Mouse (Mus musculus) Patski (cell line): ENCODE measurements around the gene Ilvbl. TPM values are rescaled to one million over a fixed set of nuclear protein-coding genes. Genes with fewer than 3 reads are reported as not detected.

Source experiments
- ATAC-seq: fragments of 100-300 bp; one replicate; pipeline ENCODE4 v1.8.0; 2021
- CTCF ChIA-PET: fragments of 350-600 bp; sonication (Branson Sonifier 250); formaldehyde crosslinking; loops from one replicate; lab custom pipeline; 2022; ENCODE audit warnings: inconsistent platforms; lab: Charles Lee
- POLR2A ChIA-PET: fragments of 350-600 bp; sonication (Branson Sonifier 250); formaldehyde crosslinking; loops from one replicate; lab custom pipeline; 2022; ENCODE audit warnings: antibody characterized with exemption, inconsistent platforms; lab: Charles Lee
- DNase-seq: peaks from one replicate; pipeline ENCODE4 v3.0.0-alpha.2; 2011; ENCODE audit warnings: low read depth, low spot score
- H3K27me3 ChIP-seq: fragments of 371-371 bp; one replicate; pipeline ENCODE4 v1.5.1; 2021
- CTCF ChIP-seq: fragments of 100-300 bp; IDR thresholded peaks from one replicate; pipeline ENCODE4 v1.5.1; 2021
- in situ Hi-C: fragments of 300-500 bp; cut with MboI; formaldehyde crosslinking; loops from 3 replicates; pipeline ENCODE4 v1.11.1; 2018; ENCODE audit warnings: low pct_unique_long_range_greater_than_20kb, mixed read lengths
- polyA plus RNA-seq: library from polyadenylated mRNA; unstranded; gene quantifications from one replicate; pipeline ENCODE4 v1.2.3, GENCODE M21; 2021

The Ilvbl gene
- polyA plus RNA-seq, 1 experiment from 2014 or later = 132 TPM

GRCm38 (mm10) chr10:78589291-78589690 lies 15.1 kb downstream of the Ilvbl start:
- TF ChIP-seq CTCF = no peak
- ATAC-seq = no peak
- in situ Hi-C loops = no loop called here
- POLR2A ChIA-PET = interaction anchor here (0.6 to 1.4 kb wide), 2 partner anchors 13 to 18 kb away, joined by 3 to 9 read pairs; no protein-coding TSS in a partner anchor
- CTCF ChIA-PET = no interaction called here
- no peaks in the 10 kb centered on the region for H3K27me3 ChIP-seq
- DNase-seq = no peak

- CTCF ChIA-PET = no interaction called here
- in situ Hi-C loops = no loop called here
- H3K27me3 ChIP-seq = no peaks in the 10 kb centered on the region
- ATAC-seq (no peak), DNase-seq (no peak)
- TF ChIP-seq CTCF = no peak
- POLR2A ChIA-PET = no interaction called here
Observed at GRCm38 (mm10) chr10:78589901-78590300, 15.8 kb downstream of the Ilvbl start.

GRCm38 (mm10) chr10:78590744-78591143 lies 16.6 kb downstream of the Ilvbl start:
- TF ChIP-seq CTCF = no peak
- POLR2A ChIA-PET = interaction anchor here (0.7 to 0.9 kb wide), 2 partner anchors 13 to 16 kb away, joined by 3 to 4 read pairs; no protein-coding TSS in a partner anchor
- ATAC-seq (no peak), DNase-seq (no peak)
- in situ Hi-C loops = no loop called here
- CTCF ChIA-PET = no interaction called here
- no peaks in the 10 kb centered on the region for H3K27me3 ChIP-seq

GRCm38 (mm10) chr10:78591406-78592328 lies 17.5 kb downstream of the Ilvbl start, which contains the start of gene Syde1:
TSS of gene Syde1 (minus strand) at chr10:78591964.
- DNase-seq = no peak
- TF ChIP-seq CTCF = no peak
- in situ Hi-C loops = no loop called here

GRCm38 (mm10) chr10:78592856-78593379 lies 18.8 kb downstream of the Ilvbl start:
- H3K27me3 ChIP-seq = no peaks in the 10 kb centered on the region
- ATAC-seq (no peak), DNase-seq (no peak)
- in situ Hi-C loops = no loop called here
- CTCF ChIA-PET = no interaction called here
- POLR2A ChIA-PET = no interaction called here
- no peak for TF ChIP-seq CTCF

More at GRCm38 (mm10) chr10:78591406-78592328, 17.5 kb downstream of the Ilvbl start, which contains the start of gene Syde1:
- no peaks in the 10 kb centered on the region for H3K27me3 ChIP-seq
- ATAC-seq = peak; percentile 66
- CTCF ChIA-PET = no interaction called here
- POLR2A ChIA-PET = interaction anchor here (0.7 to 0.9 kb wide), 2 partner anchors 14 to 17 kb away, joined by 3 to 4 read pairs; no protein-coding TSS in a partner anchor

GRCm38 (mm10) chr10:78593736-78594135 lies 19.6 kb downstream of the Ilvbl start:
- ATAC-seq (no peak), DNase-seq (no peak)
- ChIA-PET POLR2A (no interaction called here), CTCF (interaction anchor here (1.2 kb wide), 1 partner anchor 22 kb away, joined by 4 read pairs; no protein-coding TSS in a partner anchor)
- TF ChIP-seq CTCF = no peak
- no peaks in the 10 kb centered on the region for H3K27me3 ChIP-seq
- in situ Hi-C loops = no loop called here

- no peak for ATAC-seq
- POLR2A ChIA-PET = no interaction called here
- no peak for DNase-seq
Observed at GRCm38 (mm10) chr10:78594157-78594556, 20.0 kb downstream of the Ilvbl start.

GRCm38 (mm10) chr10:78594566-78594965 lies 20.4 kb downstream of the Ilvbl start:
- DNase-seq = no peak
- CTCF ChIA-PET = interaction anchor here (1.2 kb wide), 2 partner anchors 23 to 69 kb away, joined by 4 to 5 read pairs; no protein-coding TSS in a partner anchor
- POLR2A ChIA-PET = no interaction called here
- TF ChIP-seq CTCF = no peak
- no peaks in the 10 kb centered on the region for H3K27me3 ChIP-seq
- in situ Hi-C loops = no loop called here
- no peak for ATAC-seq

More at GRCm38 (mm10) chr10:78594157-78594556, 20.0 kb downstream of the Ilvbl start:
- CTCF ChIA-PET = interaction anchor here (1.2 kb wide), 2 partner anchors 23 to 68 kb away, joined by 4 to 5 read pairs; no protein-coding TSS in a partner anchor
- TF ChIP-seq CTCF = no peak
- H3K27me3 ChIP-seq = no peaks in the 10 kb centered on the region
- in situ Hi-C loops = no loop called here

GRCm38 (mm10) chr10:78599865-78600264 lies 25.7 kb downstream of the Ilvbl start:
- POLR2A ChIA-PET = no interaction called here
- no peak for DNase-seq
- CTCF ChIA-PET = no interaction called here

GRCm38 (mm10) chr10:78605080-78605479 lies 30.9 kb downstream of the Ilvbl start:
- in situ Hi-C loops = loop anchor here (10.0 kb wide), 1 partner anchor 80 kb away; no protein-coding TSS in a partner anchor
- no peaks in the 10 kb centered on the region for H3K27me3 ChIP-seq
- no peak for ATAC-seq
- peak; percentile 67 for TF ChIP-seq CTCF
- DNase-seq = no peak
- CTCF ChIA-PET = no interaction called here
- POLR2A ChIA-PET = no interaction called here

More at GRCm38 (mm10) chr10:78599865-78600264, 25.7 kb downstream of the Ilvbl start:
- no peak for ATAC-seq
- no peak for TF ChIP-seq CTCF
- in situ Hi-C loops = loop anchor here (10.0 kb wide), 1 partner anchor 75 kb away; no protein-coding TSS in a partner anchor
- no peaks in the 10 kb centered on the region for H3K27me3 ChIP-seq
